Mouse (Mus musculus): ENCODE results near the gene Rnase12.

DNA sequence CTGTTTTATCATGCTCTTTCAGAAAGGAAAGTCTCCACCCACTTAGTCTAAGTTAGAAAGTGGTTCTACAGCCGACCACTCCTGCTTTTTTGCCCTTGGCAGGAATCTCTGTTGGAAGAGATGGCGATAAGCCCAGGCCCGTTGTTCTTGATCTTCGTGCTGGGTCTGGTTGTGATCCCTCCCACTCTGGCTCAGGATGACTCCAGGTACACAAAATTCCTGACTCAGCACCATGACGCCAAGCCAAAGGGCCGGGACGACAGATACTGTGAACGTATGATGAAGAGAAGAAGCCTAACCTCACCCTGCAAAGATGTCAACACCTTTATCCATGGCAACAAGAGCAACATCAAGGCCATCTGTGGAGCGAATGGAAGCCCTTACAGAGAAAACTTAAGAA is 43.8 kb upstream of the Rnase12 start:
- TF ChIP-seq CTCF (IDR thresholded peaks at IDR 0.05; ENCODE audit: low read depth), result no peak
- no peak for TF ChIP-seq EP300 (IDR thresholded peaks at IDR 0.05; ENCODE audit: low read depth)
